Mouse (Mus musculus) midbrain, embryonic 14.5 days (tissue): ENCODE results near the gene Lhx5. TPM values are rescaled to one million over a fixed set of nuclear protein-coding genes. Genes with fewer than 3 reads are reported as not detected.

ENCODE experiments used
- ATAC-seq: fragments of 200-750 bp; cut with Nextera tagmentation; 2 replicates; pipeline ENCODE4 v1.8.0; 2017; ENCODE audit warnings: moderate number of reproducible peaks, moderate library complexity; ENCODE audit not compliant: low FRiP score, low TSS enrichment
- DNase-seq: peaks from one replicate; pipeline ENCODE4 v3.0.0-alpha.2; 2015
- H3K27ac ChIP-seq: fragments of 300-500 bp; sonication (generic); replicated peaks from 2 replicates; pipeline ENCODE4 v1.5.1; 2014; ENCODE audit warnings: mild to moderate bottlenecking, low read depth, low read length, moderate library complexity
- H3K27me3 ChIP-seq: fragments of 300-500 bp; sonication (generic); 2 replicates; pipeline ENCODE4 v1.6.1; 2014; ENCODE audit warnings: low read length, control low read depth, mixed read lengths; ENCODE audit not compliant: control insufficient read depth, insufficient read depth
- H3K36me3 ChIP-seq: fragments of 300-500 bp; sonication (generic); 2 replicates; pipeline ENCODE4 v1.6.1; 2014; ENCODE audit warnings: low read length, control low read depth; ENCODE audit not compliant: control insufficient read depth, insufficient read depth
- H3K4me1 ChIP-seq: fragments of 300-500 bp; sonication (generic); 2 replicates; pipeline ENCODE4 v1.6.1; 2014; ENCODE audit warnings: mild to moderate bottlenecking, antibody characterized with exemption, low read length, control low read depth; ENCODE audit not compliant: control insufficient read depth, insufficient read depth
- H3K4me2 ChIP-seq: fragments of 300-500 bp; sonication (generic); 2 replicates; pipeline ENCODE4 v1.6.1; 2014; ENCODE audit warnings: mild to moderate bottlenecking, low read length, moderate library complexity
- H3K4me3 ChIP-seq: fragments of 300-500 bp; sonication (generic); replicated peaks from 2 replicates; pipeline ENCODE4 v1.5.1; 2014; ENCODE audit warnings: low read depth, low read length
- H3K9ac ChIP-seq: fragments of 300-500 bp; sonication (generic); replicated peaks from 2 replicates; pipeline ENCODE4 v1.6.1; 2014; ENCODE audit warnings: mild to moderate bottlenecking, low read length, moderate library complexity
- H3K9me3 ChIP-seq: fragments of 300-500 bp; sonication (generic); 2 replicates; pipeline ENCODE4 v1.6.1; 2016; ENCODE audit warnings: low read length, control low read depth, mixed read lengths; ENCODE audit not compliant: control insufficient read depth
- WGBS: fragments of 180-500 bp; shearing (Covaris S2); extraction: QIAGEN DNeasy Blood & Tissue Kit; methylation state at CpG from one replicate; pipeline ENCODE4 v1.1.7; 2014; 5-methylcytosine and 5-hydroxymethylcytosine counted together
- polyA plus RNA-seq: library from polyadenylated mRNA; unstranded; fragments of >200 nt; fragmentation: Nextera tagmentation; extraction: Ambion mirVana; gene quantifications from 2 replicates; pipeline ENCODE4 v1.2.1, GENCODE M21; 2014

Lhx5 gene
- polyA plus RNA-seq, 1 experiment from 2014 or later: 34.1 TPM

DNA sequence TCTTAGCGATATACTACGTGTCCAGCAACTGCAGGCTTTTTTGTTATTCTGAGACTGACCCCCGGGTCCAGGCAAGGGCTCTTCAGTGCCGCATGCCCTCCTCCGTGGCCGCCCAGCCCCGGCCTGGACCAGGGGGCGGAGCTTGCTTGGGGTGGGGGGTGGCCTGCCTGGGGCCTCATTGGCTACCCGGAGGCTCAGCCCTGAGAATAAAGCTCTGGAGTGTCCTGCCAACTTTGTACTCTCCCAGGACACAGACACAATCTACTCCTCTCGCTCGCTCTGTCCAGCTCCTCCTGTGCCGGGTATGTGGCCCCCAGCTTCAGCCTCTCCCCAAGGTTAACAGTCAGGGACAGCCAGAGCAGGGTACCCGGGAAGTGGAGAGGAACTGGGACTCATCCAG is 44.8 kb downstream of the Lhx5 start, which contains the start of gene Sds:
Gene Sds, plus strand, starts transcription at position 231 of the 400 bp plus-strand sequence.
- H3K27ac ChIP-seq: no peak within 1 kb of the TSS
- H3K4me1 ChIP-seq: no peaks in the 10 kb centered on the region
- no peak for ATAC-seq
- no peaks in the 10 kb centered on the region for H3K36me3 ChIP-seq
- H3K27me3 ChIP-seq: no peaks in the 10 kb centered on the region
- H3K4me3 ChIP-seq: no peak within 1 kb of the TSS
- no peak within 1 kb of the TSS for H3K4me2 ChIP-seq
- WGBS: 14% methylated on average over 13 of the region's 13 CpGs
- no peak within 1 kb of the TSS for H3K9ac ChIP-seq
- H3K9me3 ChIP-seq: no peaks in the 10 kb centered on the region
- DNase-seq: no peak

DNA sequence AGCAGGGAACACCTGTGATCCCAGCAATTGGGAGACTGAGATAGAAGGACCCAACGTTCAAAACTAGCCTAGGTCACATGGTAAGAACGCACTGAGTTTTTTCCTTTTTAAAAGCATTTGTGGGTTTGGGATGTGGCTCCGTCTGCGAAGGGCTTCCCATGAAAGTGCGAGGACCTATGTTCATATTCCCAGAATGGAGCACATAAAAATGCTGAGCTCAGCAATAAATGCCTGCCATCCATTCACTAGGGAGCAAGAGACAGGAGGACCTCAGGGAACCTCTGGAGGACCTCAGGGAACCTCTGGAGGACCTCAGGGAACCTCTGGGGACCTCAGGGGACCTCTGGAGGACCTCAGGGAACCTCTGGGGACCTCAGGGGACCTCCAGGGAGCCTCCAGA is 46.5 kb downstream of the Lhx5 start:
- no peak overlapping the region for H3K27ac ChIP-seq
- H3K36me3 ChIP-seq: no peaks in the 10 kb centered on the region
- no peak for ATAC-seq
- no peak for DNase-seq
- H3K4me2 ChIP-seq: no peak overlapping the region
- WGBS: 92% methylated on average over 5 of the region's 5 CpGs
- H3K4me3 ChIP-seq: no peak overlapping the region
- no peak overlapping the region for H3K9ac ChIP-seq
- no peaks in the 10 kb centered on the region for H3K9me3 ChIP-seq
- H3K4me1 ChIP-seq: no peaks in the 10 kb centered on the region
- H3K27me3 ChIP-seq: no peaks in the 10 kb centered on the region

DNA sequence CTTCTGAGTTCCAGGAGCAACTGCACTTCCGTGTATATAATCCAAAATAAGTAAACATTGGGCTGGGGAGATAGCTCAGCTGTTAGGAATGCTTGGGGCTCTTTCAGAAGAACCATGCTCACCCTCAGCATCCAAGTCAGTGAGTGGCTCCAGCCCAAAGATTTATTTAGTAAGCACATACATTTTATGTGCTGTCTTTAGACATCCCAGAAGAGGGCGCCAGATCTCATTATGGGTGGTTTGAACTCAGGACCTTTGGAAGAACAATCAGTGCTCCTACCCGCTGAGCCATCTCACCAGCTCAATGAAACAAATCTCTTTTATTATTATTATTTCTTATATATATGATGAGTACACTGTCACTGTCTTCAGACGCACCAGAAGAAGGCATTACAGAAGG is 48.0 kb downstream of the Lhx5 start:
- DNase-seq (no peak), ATAC-seq (no peak)
- H3K4me3 ChIP-seq: no peak overlapping the region
- no peak overlapping the region for H3K4me2 ChIP-seq
- H3K27ac ChIP-seq: no peak overlapping the region
- WGBS: 71% methylated on average over 4 of the region's 4 CpGs
- H3K36me3 ChIP-seq: peaks cover 6% of the 10 kb centered on the region; the same call in 1 of the 2 replicates
- H3K9me3 ChIP-seq: no peaks in the 10 kb centered on the region
- no peak overlapping the region for H3K9ac ChIP-seq
- no peaks in the 10 kb centered on the region for H3K4me1 ChIP-seq
- H3K27me3 ChIP-seq: no peaks in the 10 kb centered on the region

DNA sequence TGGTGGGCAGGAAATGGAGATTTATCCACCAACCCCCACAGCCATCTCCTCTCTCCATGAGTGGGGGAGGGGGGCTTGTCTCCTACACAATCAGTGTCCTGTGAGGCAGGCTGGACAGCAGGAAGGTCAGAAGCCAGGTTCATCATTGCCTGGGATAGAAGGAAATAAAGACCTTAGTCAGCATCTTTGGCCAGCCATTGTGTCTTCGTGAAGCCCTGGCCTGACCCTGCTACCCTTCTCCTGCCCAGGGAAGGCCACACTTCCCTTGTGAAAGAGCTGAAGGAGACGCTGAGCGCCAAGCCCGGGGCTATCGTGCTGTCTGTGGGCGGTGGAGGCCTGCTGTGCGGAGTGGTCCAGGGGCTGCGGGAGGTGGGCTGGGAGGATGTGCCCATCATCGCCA is 49.7 kb downstream of the Lhx5 start:
- DNase-seq (no peak), ATAC-seq (no peak)
- WGBS: 65% methylated on average over 9 of the region's 9 CpGs
- Histone ChIP-seq H3K36me3 (peaks cover 23% of the 10 kb centered on the region), H3K9me3 (no peaks in the 10 kb centered on the region), H3K4me1 (no peaks in the 10 kb centered on the region), H3K9ac (no peak overlapping the region), H3K4me3 (no peak overlapping the region), H3K27ac (no peak overlapping the region), H3K4me2 (no peak overlapping the region), H3K27me3 (no peaks in the 10 kb centered on the region)

DNA sequence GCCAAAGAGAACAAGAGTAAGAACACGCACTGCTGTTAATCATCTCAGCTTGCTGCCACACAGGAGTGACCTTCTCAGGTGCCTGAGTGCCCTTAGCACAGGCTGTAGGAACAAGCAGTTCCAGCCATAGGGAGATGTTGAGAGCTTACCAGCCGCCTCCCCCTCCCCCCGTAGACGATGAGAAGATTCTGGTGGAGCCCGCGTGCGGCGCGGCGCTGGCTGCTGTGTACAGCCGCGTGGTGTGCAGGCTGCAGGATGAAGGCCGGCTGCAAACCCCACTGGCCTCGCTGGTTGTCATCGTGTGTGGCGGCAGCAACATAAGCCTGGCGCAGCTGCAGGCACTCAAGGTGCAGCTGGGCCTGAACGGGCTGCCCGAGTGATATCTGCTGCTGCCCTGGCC is 51.9 kb downstream of the Lhx5 start:
- Histone ChIP-seq H3K4me3 (no peak overlapping the region), H3K4me1 (no peaks in the 10 kb centered on the region), H3K27ac (no peak overlapping the region), H3K9me3 (no peaks in the 10 kb centered on the region), H3K27me3 (no peaks in the 10 kb centered on the region), H3K36me3 (peaks cover 44% of the 10 kb centered on the region), H3K9ac (no peak overlapping the region), H3K4me2 (no peak overlapping the region)
- ATAC-seq: no peak
- no peak for DNase-seq
- WGBS: 83% methylated on average over 19 of the region's 19 CpGs

DNA sequence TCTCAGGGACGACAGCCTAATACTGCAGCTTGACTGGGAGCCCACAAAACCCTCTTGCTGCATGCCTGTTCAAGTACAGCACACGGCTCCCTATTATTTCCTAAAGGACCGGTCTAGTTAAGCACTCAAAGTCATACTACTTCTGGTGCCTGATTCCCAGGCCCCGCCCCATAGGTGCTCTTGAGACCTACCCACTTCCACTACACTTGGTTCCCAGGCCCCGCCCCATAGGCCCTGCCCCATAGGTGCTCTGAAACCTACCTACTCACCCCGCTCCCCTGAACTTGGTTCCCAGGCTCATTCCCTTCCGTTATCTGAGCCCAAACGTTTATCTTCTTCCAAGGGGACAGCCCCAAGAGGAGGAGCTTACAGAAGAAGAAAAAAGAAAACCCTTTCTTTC is 56.3 kb downstream of the Lhx5 start:
- H3K4me2 ChIP-seq: no peak overlapping the region
- no peaks in the 10 kb centered on the region for H3K27me3 ChIP-seq
- no peak overlapping the region for H3K27ac ChIP-seq
- peaks cover 45% of the 10 kb centered on the region for H3K36me3 ChIP-seq
- no peaks in the 10 kb centered on the region for H3K4me1 ChIP-seq
- ATAC-seq: no peak
- DNase-seq: no peak
- no peak overlapping the region for H3K9ac ChIP-seq
- H3K4me3 ChIP-seq: no peak overlapping the region
- no peaks in the 10 kb centered on the region for H3K9me3 ChIP-seq
- WGBS: 91% methylated on average over 8 of the region's 8 CpGs

DNA sequence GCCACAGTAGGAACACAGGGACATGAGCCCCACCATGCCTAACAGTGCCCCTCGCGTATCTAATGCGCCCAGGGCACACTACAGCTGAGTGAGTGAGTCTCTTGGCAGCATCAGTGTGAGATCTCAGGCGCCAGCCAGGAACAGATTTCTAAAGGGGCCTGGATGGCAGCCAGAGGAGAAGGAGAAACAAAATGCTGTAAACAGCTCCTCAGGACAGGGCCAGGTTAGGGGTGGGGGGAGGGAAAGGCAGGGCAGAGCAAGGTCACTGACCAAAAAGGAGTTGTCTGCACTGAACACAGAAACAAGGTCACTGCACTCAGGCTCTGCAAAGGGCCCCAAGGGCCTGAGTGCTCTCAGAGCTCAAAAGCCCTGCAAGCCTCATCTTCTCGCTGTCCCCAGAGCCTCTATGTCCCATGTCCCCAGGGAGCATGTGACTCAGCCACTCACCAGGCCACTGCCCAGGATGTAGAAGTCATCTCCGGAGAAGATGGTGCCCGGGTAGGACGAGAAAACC is 59.2 kb downstream of the Lhx5 start:
- ATAC-seq (no peak), DNase-seq (peak; percentile 52)
- Histone ChIP-seq H3K9ac (no peak overlapping the region), H3K4me3 (no peak overlapping the region), H3K27me3 (no peaks in the 10 kb centered on the region), H3K4me2 (no peak overlapping the region), H3K9me3 (no peaks in the 10 kb centered on the region), H3K27ac (0 out of 2 replicates have a peak overlapping the region, but pooled peaks have one; percentile 26), H3K36me3 (peaks cover 36% of the 10 kb centered on the region), H3K4me1 (no peaks in the 10 kb centered on the region)
- 87% methylated on average over 8 of the region's 8 CpGs for WGBS

Other genes starting within 250 kb of the Lhx5 start
- gene Sdsl, start 41.1 kb downstream of the Lhx5 start, polyA plus RNA-seq: 6.0 TPM in 2 replicates
- 0.55 TPM in 1 of 2 replicates, not detected in the other for gene Sds, start 44.8 kb downstream of the Lhx5 start, polyA plus RNA-seq
- 24.7 and 26.1 TPM in 2 replicates for gene Plbd2, start 71.9 kb downstream of the Lhx5 start, polyA plus RNA-seq
- 0.85 and 1.5 TPM in 2 replicates for gene Slc8b1, start 79.5 kb downstream of the Lhx5 start, polyA plus RNA-seq
- 10.4 and 12.2 TPM in 2 replicates for gene Tpcn1, start 157.0 kb downstream of the Lhx5 start, polyA plus RNA-seq
- gene Iqcd, start 157.3 kb downstream of the Lhx5 start, polyA plus RNA-seq: 1.4 and 1.7 TPM in 2 replicates
- gene Rita1, start 180.9 kb downstream of the Lhx5 start, polyA plus RNA-seq: 20.6 and 25.5 TPM in 2 replicates
- gene Ddx54, start 181.0 kb downstream of the Lhx5 start, polyA plus RNA-seq: 29.4 and 31.9 TPM in 2 replicates
- gene Cfap73, start 202.5 kb downstream of the Lhx5 start, polyA plus RNA-seq: 0.32 TPM in 1 of 2 replicates, not detected in the other
- 0.84 and 1.3 TPM in 2 replicates for gene Rasal1, start 217.1 kb downstream of the Lhx5 start, polyA plus RNA-seq